Mouse (Mus musculus) frontal cortex, adult 2 months (tissue): ENCODE measurements at regions not wholly inside any gene's neighbourhood (a gene's known extent, or its start where the extent isn't known, plus 50 kb on each side); places are given as distances from the start of the nearest gene placed in this dataset.

Source experiments
- DNase-seq, 2 experiments: peaks; one replicate each; pipeline ENCODE4 v3.0.0; 2022; ENCODE audit warnings: low spot score in 1 of 2; ENCODE audit errors: extremely low spot score in 1 of 2

DNA sequence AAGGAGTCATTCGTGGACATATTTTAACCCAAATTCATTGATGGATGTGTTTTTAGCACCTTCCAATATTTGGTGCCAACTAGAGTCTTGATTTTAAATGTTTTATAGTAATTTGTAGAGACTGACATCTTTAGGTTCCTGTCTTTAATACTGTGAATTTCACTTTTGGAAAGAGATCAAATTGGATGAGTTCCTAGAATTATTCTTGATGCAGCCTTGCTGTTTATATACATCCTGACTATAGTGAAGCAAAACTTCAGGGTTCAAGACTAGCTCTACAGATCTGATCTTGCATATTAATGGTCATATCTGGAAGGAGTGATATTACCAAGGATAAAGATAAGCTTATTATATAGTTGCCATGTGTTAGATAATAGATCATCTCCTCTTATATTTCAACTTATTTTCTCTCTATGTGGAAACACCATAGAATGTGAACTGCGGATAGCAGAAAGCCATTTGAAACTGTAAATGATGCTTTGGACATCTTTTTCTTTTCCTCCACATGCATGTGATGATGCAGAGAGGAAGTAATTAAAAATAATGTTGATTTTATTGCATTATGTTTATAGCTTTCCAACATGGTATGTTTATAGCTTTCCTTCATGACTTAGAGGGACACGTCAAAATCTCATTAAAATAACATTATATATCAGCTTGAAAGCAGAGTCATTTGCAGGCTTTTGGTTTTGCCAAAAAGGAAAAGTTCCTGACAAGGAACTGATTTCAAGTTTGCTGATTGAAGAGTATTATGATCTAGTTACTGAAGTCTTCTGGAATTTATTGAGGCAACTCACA lies 78.3 kb upstream of the Kcnj16 start:
- no peak for DNase-seq

DNA sequence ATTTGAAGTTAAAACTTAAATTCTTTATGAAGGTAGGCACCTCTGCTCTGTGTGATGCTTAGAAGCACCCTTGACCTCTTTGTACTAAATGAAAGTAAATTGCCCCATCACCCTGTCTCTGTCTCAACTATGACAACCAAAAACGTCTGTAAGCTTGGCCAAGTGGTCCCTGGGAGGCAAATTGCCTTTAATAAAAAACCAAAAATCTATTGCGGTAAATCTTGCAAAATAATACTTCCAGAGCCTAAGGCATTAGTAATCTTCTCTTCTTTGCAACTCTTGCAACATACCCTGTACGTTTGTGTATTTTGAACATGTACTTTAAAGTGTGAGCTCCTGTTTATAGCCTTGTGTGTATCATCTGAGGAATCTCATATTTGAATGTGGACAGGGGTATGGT lies 77.4 kb upstream of the Kcnj16 start:
- DNase-seq: no peak

- DNase-seq: no peak
Measured at GRCm38 (mm10) chr11:110902918-110903317, 64.9 kb upstream of the Kcnj16 start.
